Mouse (Mus musculus): ENCODE results near the gene Depdc5. TPM values are rescaled to one million over a fixed set of nuclear protein-coding genes. Genes with fewer than 3 reads are reported as not detected.
A peak's percentile ranks its signal among the peaks of the same experiment; 100 is the strongest.
"Not testable (repeated sequence)": the region's sequence is repeated elsewhere in the genome, so short reads cannot be mapped to it uniquely, and the experiment has no call there.

The Depdc5 gene
- polyA plus RNA-seq, 1 experiment, result 17.1 TPM

DNA sequence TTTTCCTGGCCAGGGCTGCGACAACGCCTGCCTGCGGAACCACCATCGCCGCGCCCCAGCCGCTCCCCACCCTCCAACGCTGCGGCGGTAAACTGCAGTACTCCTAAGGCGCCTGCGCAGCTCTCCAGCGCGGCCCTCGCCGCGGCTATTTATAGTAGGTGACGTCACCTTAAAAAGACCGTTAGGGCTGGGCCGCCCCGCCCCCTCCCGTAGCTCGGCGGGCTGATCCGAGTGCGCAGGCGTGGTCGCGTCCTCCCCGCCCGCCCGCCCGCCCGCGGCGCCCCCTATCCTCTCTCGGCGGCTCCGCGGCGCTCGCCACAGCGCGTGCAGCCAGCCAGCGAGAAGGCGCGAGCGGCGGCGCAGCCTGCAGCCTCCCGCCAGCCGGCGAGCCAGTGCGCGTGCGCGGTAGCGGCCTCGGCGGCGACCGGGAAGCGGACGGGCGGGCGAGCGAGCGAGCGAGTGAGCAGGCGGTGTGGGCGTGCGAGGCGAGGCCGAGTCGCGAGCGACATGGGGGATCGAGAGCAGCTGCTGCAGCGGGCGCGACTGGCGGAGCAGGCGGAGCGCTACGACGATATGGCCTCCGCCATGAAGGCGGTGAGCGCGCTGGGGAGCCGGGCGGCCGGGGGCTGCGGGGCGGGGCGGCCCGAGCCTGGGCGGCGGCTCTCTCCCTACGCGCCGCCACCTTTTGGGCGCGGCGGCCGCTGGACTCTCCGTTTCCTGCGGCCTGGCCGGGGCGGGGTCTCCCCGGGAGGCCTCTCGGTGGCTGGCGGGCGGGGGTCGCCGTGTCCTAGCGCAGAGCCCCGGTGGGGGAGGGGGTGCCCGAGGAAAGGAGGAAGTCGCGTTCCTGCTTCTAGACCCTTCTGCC is 155.3 kb downstream of the Depdc5 start, which contains the start of gene Ywhah:
Gene Ywhah (plus strand): TSS at position 256 of the 865 bp plus-strand sequence.
- WGBS, result under 1% methylated on average over 120 of the region's 121 CpGs
- Histone ChIP-seq H3K4me1 (ENCODE audit: control insufficient read depth, insufficient read depth, low read length) (peaks cover 12% of the 10 kb centered on the region), H3K4me3 (replicated peaks; ENCODE audit: extremely low read depth, low read depth, low read length) (peak within 1 kb of the TSS; percentile 69)
- DNase-seq, result peak; percentile 90
- no peak for TF ChIP-seq CTCF (IDR thresholded peaks at IDR 0.05; ENCODE audit: insufficient read depth, low read length)
- TF ChIP-seq POLR2A (IDR thresholded peaks at IDR 0.05; ENCODE audit: borderline replicate concordance, extremely low read depth, low read depth, low read length), result peak; percentile 95

DNA sequence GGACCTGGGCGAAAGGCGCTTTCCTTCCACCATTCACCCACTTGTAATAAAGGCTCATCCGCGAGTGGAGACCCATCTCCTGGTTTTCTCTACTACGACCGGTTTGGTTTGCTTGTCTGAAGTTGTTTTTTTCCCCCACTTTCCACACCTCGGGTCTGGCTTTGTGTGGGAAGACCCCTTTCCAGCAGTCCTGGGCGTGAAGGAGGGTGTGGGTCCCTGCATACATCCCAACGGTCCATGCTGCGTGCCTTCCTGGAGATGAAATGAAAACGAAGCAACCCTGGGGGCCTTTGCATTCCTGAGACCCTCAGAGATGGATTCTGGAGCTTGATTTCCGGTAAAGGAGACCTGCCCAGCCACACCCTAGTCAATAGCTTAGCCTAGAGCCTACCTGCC is 155.9 kb downstream of the Depdc5 start:
- DNase-seq, result no peak
- Histone ChIP-seq H3K4me1 (ENCODE audit: control insufficient read depth, insufficient read depth, low read length) (peaks cover 17% of the 10 kb centered on the region), H3K4me3 (replicated peaks; ENCODE audit: extremely low read depth, low read depth, low read length) (peak overlapping the region; percentile 69)
- under 1% methylated on average over 12 of the region's 12 CpGs for WGBS
- TF ChIP-seq POLR2A (IDR thresholded peaks at IDR 0.05; ENCODE audit: borderline replicate concordance, extremely low read depth, low read depth, low read length), result no peak
- TF ChIP-seq CTCF (IDR thresholded peaks at IDR 0.05; ENCODE audit: insufficient read depth, low read length), result no peak

DNA sequence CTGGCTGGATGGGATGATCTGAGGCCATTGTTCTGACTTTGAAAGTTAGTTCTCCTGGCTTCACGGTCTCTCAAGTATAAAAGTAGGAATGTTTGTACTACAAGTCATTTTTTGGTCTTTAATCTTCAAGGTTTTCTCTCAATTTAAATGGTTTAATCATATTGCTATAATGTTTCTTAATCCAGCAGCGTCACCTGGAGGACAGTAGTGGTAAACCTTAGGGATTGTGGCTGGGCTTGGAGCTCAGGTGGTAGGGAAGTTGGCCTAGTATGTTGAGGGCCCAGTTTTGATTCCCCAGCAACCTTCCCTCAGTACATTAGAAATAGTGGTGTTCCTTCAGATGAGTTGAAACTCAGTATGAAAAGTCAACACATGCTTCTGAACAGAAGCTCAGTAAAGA is 158.1 kb downstream of the Depdc5 start:
- Histone ChIP-seq H3K4me1 (ENCODE audit: control insufficient read depth, insufficient read depth, low read length) (peaks cover 17% of the 10 kb centered on the region), H3K4me3 (replicated peaks; ENCODE audit: extremely low read depth, low read depth, low read length) (no peak overlapping the region)
- DNase-seq, result no peak
- TF ChIP-seq CTCF (IDR thresholded peaks at IDR 0.05; ENCODE audit: insufficient read depth, low read length) (peak; percentile 47), POLR2A (IDR thresholded peaks at IDR 0.05; ENCODE audit: borderline replicate concordance, extremely low read depth, low read depth, low read length) (no peak)
- WGBS, result 65% methylated on average over 2 of the region's 2 CpGs

DNA sequence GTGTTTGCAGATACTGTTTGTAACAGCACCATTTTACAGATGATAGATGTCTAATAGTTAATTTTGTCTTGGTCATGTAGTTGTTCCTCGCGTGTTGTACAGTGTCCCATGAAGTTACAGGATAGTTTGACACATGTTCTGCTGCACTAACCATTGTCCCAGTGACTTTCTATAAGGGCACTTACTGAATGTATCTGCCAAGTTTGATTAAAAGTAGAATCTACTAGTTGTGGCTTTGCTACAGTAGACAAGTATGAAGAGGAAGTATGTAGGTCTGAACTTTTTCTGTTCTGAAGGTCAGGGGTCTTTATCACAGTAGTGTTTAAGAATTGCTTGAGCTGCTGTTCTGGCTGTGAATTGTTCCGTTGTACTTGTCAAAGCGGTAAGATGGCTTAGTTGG is 159.8 kb downstream of the Depdc5 start:
- H3K4me1 ChIP-seq (ENCODE audit: control insufficient read depth, insufficient read depth, low read length), result peaks cover 12% of the 10 kb centered on the region
- no peak overlapping the region for H3K4me3 ChIP-seq (replicated peaks; ENCODE audit: extremely low read depth, low read depth, low read length)
- 77% methylated on average over 4 of the region's 4 CpGs for WGBS
- no peak for DNase-seq
- no peak for TF ChIP-seq POLR2A (IDR thresholded peaks at IDR 0.05; ENCODE audit: borderline replicate concordance, extremely low read depth, low read depth, low read length)
- TF ChIP-seq CTCF (IDR thresholded peaks at IDR 0.05; ENCODE audit: insufficient read depth, low read length), result no peak

DNA sequence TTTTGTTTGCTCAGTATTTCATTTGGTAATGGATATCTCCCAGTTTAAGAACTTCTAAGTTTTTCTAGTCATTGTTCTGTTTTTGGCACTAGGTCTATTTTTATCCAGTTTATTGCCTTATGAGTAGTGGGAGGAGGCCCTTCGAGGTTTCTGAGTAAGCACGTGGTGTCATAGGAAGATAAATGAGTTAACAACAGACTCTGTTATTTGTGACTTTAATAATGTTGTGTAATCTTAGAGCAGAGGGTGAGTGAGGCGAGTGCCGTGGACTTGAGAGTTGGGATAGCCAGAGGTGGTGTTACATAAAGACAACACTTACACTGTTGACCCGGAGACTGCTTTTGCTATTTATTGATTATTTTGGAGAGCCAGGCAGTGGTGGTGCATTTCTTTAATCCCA is 161.0 kb downstream of the Depdc5 start:
- WGBS, result 20% methylated on average over 5 of the region's 5 CpGs
- no peak for TF ChIP-seq CTCF (IDR thresholded peaks at IDR 0.05; ENCODE audit: insufficient read depth, low read length)
- TF ChIP-seq POLR2A (IDR thresholded peaks at IDR 0.05; ENCODE audit: borderline replicate concordance, extremely low read depth, low read depth, low read length), result no peak
- peaks cover 12% of the 10 kb centered on the region for H3K4me1 ChIP-seq (ENCODE audit: control insufficient read depth, insufficient read depth, low read length)

DNA sequence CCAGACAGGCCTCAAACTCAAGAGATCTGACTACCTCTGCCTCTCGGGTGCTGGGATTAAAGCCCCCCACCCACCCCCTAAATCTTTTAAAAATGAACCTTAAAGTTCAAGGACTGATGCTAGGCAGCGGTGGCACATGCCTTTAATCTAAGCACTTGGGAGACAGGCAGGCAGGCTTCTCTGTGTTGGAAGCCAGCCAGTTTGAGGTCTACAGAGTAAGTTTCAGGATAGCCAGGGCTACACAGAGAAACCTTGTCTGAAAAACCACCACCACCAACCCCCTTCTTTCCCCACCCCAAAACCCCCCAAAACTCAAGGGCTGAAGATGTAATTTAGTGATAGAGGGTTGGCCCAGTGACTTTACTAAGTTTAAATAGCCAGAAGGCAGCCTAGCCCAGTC is 165.2 kb downstream of the Depdc5 start:
- Histone ChIP-seq H3K4me1 (ENCODE audit: control insufficient read depth, insufficient read depth, low read length) (peaks cover 5% of the 10 kb centered on the region), H3K4me3 (replicated peaks; ENCODE audit: extremely low read depth, low read depth, low read length) (no peak overlapping the region)
- no peak for DNase-seq
- WGBS, result 65% methylated on average over 2 of the region's 2 CpGs
- no peak for TF ChIP-seq CTCF (IDR thresholded peaks at IDR 0.05; ENCODE audit: insufficient read depth, low read length)

More for the DNA sequence above, 161.0 kb downstream of the Depdc5 start:
- H3K4me3 ChIP-seq (replicated peaks; ENCODE audit: extremely low read depth, low read depth, low read length), result no peak overlapping the region
- no peak for DNase-seq

DNA sequence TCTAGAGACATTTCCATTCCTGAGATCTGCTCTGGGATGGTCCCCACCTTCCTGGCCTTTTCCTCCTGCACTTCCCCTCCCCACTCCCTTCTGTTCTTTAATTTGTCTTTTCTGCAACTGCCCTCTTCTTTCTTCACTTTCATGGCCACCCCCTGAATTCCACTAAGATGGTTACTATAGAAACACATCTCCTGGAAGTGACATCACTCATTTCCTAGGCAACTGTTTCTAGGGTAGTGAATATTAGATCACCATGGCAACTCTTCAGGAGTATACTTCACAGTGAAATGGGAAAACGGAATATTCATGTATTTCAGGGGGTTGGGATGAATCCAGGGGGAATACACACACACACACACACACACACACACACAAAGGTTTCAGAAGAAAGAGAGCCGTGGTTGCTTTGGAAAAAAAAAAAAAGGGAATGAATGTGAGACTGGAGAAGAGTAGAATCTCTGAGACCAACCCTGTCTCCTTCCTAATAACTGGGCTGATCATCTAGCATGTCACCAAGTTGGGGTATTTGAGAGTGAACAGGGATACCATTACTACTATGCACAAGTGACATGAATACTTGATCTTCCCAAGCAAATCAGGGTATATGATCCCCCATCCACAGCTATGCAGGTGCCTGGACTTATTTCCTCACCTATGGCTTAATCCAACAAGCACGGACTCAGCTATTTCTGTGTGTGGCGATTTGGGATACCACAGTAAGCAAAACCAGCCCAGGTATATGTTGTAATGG is 167.1 kb downstream of the Depdc5 start:
- Histone ChIP-seq H3K4me3 (replicated peaks; ENCODE audit: extremely low read depth, low read depth, low read length) (no peak overlapping the region), H3K4me1 (ENCODE audit: control insufficient read depth, insufficient read depth, low read length) (no peaks in the 10 kb centered on the region)
- no peak for DNase-seq
- TF ChIP-seq CTCF (IDR thresholded peaks at IDR 0.05; ENCODE audit: insufficient read depth, low read length) (no peak), POLR2A (IDR thresholded peaks at IDR 0.05; ENCODE audit: borderline replicate concordance, extremely low read depth, low read depth, low read length) (no peak)
- WGBS, result 57% methylated on average over 4 of the region's 4 CpGs

DNA sequence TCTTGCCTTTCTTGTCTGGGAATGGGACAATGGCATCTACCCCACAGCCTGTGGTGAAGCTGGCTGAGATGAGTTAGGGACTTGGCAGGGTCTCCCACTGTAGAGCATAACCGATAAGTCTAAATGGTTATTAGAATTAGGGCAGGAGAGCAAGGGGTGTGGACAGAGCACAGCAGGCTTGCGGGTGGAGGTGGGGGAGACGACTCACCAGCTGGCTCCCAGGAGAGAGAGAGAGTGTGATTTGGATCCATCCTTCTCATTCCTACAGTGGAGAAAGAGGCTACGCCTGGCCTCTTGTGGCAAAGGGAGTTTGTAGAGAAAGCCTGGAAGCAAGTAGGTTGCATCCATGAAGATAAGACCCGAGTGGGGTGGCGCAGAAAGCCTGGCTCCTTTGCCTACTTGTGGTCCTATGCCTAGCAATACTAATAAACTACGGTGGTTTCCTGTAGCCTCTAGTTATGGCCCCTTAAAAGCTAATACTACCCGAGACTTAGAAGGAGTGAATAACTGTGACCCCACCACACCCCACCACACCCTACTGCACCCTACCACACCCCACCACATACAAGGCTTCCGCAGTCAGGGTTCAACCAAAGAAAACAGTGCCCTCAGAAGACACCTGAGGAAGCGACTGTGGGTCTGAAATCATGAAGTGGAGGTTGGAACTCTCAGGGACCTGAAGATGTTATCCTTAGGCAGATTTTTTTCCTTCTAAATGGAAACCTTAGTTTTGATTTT is 168.7 kb downstream of the Depdc5 start:
- TF ChIP-seq POLR2A (IDR thresholded peaks at IDR 0.05; ENCODE audit: borderline replicate concordance, extremely low read depth, low read depth, low read length), result no peak
- TF ChIP-seq CTCF (IDR thresholded peaks at IDR 0.05; ENCODE audit: insufficient read depth, low read length), result no peak
- Histone ChIP-seq H3K4me3 (replicated peaks; ENCODE audit: extremely low read depth, low read depth, low read length) (no peak overlapping the region), H3K4me1 (ENCODE audit: control insufficient read depth, insufficient read depth, low read length) (no peaks in the 10 kb centered on the region)
- no peak for DNase-seq
- 86% methylated on average over 10 of the region's 10 CpGs for WGBS

DNA sequence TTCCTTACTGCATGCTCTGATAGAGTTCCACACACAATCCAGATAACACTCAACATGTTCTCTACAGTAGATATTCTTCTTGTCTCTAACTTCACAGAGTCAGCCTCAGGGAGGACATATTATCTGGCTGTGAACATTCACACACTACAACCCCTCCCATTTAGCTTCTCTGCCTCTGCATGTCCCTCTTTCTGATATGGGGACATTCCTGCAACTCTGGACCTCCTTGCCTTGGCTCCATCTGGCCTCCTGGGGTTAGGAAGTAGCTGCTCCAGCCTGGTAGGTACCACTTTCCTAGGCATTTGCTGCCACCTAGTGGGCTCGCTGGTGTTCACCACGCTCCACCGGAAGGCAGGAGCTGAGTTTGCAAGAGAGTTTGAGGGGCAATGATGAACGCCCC is 169.6 kb downstream of the Depdc5 start:
- Histone ChIP-seq H3K4me3 (replicated peaks; ENCODE audit: extremely low read depth, low read depth, low read length) (no peak overlapping the region), H3K4me1 (ENCODE audit: control insufficient read depth, insufficient read depth, low read length) (no peaks in the 10 kb centered on the region)
- TF ChIP-seq POLR2A (IDR thresholded peaks at IDR 0.05; ENCODE audit: borderline replicate concordance, extremely low read depth, low read depth, low read length), result no peak
- TF ChIP-seq CTCF (IDR thresholded peaks at IDR 0.05; ENCODE audit: insufficient read depth, low read length), result peak; percentile 97
- 1% methylated on average over 4 of the region's 4 CpGs for WGBS
- peak; percentile 74 for DNase-seq

DNA sequence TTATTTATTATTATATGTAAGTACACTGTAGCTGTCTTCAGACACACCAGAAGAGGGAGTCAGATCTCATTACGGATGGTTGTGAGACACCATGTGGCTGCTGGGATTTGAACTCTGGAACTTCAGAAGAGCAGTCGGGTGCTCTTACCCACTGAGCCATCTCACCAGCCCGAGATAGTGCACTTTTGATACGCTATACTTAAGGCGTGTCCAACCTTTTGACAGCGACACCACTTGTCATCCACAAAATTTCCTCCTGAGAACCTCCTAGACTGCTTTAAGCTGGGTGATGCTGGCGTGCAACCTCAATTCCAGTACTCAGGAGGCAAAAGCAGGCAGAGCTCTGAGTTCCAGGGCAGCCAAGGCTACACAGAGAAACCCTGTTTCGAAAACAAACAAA is 170.1 kb downstream of the Depdc5 start:
- H3K4me3 ChIP-seq (replicated peaks; ENCODE audit: extremely low read depth, low read depth, low read length); DNase-seq; H3K4me1 ChIP-seq (ENCODE audit: control insufficient read depth, insufficient read depth, low read length): not testable (repeated sequence)
- 51% methylated on average over 8 of the region's 8 CpGs for WGBS

All from lung, adult 2 months (tissue).